Mouse (Mus musculus) megakaryocyte, adult 5-6 weeks (primary cell): ENCODE data around the gene Rbfox3. TPM values are rescaled to one million over a fixed set of nuclear protein-coding genes. Genes with fewer than 3 reads are reported as not detected.

Experiments used
- ATAC-seq: 2 replicates; pipeline ENCODE4 v1.8.0; 2016; ENCODE audit warnings: mild to moderate bottlenecking, inconsistent platforms; ENCODE audit not compliant: poor library complexity, severe bottlenecking
- total RNA-seq, 2 experiments: library from RNA; stranded (forward) in 1 of 2; stranded (reverse) in 1 of 2; fragments of 153-499, 151-499 nt in 1 of 2; fragments of 221-1000, 200-1000 nt in 1 of 2; gene quantifications; 2 replicates each; pipeline versions ENCODE4 v1.2.3 to v1.2.4; 2015 to 2017

Rbfox3 gene
- total RNA-seq, 2 experiments from 2014 or later: not detected

DNA sequence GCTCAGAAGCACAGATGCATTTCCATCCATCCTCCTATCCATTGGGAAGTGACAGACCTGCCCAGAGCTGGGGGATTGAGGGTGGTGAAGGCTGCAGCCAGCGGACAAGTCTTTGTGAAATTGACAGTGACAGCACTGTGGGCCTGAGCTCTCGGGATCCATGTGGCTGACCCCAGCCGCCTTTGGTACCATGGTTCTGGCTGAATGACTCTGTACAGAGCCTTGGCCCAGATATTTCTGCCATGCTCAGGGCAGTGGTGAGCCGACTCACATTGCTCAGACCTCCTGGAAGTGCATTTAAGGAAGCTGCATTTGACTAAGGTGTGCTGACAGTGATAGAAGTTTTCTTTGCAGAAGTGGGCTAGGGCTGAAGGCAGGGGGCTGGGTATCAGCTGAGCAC lies 144.0 kb downstream of the Rbfox3 start:
- no peak for ATAC-seq

DNA sequence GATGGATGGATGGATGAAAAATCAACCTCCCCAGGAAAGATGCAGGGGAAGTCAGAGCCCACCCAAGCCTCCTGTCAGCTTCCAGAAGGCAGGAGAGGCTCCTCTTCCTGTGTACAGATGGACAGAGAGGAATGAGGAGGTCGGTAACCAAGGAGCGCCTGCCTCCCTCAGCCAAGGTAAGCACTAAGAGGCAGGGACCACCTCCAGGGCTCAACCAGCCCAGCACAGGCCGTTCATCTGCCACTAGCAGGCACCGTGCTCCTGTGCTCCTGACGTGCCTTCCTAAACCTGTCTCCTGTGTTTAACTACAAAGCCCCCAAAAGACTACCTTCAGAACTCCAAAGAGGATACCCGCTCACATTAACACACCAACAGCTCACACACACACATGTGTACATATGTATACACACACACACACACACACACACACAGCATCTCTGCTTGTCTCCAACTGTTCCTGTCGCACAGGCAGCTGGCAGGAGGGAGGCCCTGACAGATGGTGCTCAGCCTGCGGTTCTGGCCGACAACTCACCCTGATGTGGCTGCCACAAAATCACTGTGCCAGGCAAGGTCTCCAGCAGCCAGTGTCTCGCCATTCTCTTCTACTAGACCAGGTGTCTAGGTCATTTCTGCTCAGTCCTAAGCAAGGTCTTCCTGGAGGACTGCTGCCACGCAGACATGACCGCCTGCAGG lies 151.0 kb downstream of the Rbfox3 start:
- no peak for ATAC-seq

DNA sequence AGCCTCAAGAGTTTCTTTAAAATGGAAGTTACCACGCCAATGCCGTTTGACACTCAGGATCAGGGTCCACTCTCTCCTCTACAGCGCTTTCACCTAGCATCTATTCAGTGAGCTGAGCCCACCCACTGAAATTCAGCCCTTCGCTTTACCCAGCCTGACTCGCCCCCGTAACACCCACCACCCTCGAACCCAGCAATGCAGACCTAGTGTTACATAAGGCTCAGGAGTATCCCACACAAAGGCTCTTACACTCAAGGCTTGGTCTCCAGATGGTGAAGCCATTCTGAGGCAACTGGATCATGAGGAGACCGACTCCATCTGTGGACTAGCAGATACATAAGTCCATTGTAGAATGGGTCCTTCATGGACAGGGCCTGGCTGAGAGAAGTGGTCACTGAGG lies 152.2 kb downstream of the Rbfox3 start:
- ATAC-seq: no peak

DNA sequence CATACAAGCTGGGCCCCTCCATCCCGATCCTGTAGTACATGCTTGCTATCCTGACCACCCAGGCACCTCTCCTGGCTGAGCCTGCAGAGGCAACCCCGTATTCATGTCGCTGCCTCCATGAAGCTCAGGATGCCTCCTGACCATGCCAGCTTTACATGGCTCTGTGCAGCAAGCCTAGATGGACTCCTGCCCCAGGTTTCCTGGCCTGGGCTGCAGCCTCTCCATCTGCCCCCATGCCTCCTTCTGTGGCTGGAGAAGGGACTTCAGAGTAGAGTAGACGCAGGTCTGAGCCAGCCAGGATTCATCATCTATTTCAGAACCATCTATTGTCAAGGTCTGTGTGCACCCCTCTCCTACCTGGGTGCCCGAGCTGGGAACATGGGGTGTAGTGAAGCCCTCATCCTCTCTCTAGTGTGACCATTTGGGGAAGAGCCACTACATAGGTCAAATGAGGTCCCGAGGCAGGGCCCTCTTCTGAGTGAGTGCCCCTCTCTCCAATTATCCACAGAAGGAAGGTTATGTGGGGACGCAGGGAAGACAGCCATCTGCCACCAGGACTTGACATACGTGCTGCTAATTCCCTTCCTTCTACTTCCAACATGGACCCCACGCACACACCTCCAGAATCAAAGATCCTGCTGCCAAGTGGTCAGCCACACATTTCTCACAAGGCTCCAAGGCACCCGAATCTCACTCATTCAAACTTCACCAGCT lies 153.0 kb downstream of the Rbfox3 start:
- no peak for ATAC-seq

DNA sequence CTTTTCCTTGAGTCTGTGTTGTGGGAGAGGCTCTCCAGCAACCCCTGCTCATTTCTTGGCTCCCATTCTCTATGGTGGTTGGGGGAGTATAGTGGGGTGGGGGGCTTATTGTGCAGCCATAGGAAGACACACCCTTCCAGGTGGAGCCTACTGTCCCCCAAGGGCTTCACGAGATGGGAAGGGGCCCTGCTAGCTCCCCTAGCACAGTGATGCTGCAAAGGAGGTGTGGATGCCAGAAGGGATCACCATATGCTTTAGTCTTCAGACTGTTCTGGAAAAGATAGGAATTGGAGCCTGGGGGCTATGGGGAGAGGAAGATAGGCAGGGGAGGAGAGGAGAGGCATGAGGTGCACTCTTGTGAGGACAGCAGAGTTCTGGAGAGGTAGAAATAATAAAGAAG lies 153.9 kb downstream of the Rbfox3 start:
- ATAC-seq: no peak

DNA sequence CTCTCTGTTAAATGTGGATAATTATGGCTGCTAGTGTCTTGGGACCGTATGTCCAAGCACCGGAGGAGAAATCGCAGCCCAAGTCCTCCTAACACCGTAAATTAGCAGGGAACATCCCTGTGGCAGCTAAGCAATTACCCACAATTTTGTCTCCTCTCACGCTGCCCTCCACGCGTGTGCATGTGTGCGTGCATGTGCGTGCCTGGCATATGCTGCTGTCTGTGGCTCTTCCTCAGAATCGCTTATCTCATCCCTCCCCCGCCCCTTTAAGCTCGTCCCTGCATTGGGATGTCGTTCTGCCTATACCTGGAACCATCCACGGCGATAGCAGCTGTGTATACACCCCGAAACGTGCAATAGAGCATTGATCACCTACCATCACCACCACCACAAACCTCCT lies 156.4 kb downstream of the Rbfox3 start:
- ATAC-seq: no peak

DNA sequence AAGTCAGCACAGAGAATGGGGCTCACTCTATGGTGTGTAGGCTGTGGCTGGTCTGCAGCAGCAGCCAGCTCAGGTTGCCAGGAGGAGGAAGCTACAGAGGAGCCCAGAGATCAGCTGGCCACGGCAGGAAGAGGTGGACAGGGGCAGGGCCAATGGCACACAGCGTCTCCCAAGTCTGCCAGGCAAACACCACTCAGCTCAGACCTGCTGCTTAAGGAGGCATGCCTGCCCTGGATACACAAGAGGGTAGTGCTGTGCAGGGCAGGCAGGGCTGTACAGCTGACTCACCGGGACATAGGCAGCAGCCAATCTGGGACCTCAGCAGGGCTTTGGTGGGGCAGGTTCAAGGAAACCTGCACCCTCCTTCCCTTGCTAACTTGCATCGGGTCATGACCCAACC lies 156.9 kb downstream of the Rbfox3 start:
- no peak for ATAC-seq

DNA sequence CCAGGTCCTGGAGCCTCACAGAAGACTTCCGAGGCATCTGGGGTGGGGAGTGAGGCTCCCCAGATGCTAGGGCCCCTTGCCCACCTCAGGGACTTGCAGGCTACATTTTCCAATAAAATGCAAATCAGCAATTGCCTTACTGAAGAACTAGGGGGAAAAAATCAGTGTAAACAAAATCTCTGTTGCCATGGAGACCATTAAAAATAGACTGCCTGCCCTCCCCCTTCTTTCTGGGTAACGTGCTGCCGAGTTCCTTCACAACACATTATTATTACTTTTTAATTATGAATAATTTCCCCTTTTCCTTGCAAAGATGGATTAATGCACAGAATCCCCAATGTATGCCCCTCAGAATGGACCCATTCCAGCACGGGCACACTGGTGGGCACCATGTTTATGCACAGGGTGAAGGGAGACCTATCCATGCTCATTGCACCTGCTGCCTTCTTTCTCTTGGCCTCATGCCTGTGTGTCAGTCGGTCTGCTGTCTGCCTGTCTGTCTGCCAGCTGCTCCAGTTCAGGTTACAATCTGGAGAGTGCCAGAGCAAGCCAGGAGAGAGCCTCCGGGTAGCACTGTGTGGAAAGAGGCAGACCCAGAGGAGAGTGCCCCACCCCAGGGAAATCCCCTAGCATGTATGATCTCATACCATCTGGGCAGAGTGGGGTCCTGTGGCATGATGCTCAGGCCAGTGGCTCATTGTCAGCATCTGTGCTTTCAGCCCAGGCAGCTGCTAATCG lies 159.3 kb downstream of the Rbfox3 start:
- no peak for ATAC-seq

DNA sequence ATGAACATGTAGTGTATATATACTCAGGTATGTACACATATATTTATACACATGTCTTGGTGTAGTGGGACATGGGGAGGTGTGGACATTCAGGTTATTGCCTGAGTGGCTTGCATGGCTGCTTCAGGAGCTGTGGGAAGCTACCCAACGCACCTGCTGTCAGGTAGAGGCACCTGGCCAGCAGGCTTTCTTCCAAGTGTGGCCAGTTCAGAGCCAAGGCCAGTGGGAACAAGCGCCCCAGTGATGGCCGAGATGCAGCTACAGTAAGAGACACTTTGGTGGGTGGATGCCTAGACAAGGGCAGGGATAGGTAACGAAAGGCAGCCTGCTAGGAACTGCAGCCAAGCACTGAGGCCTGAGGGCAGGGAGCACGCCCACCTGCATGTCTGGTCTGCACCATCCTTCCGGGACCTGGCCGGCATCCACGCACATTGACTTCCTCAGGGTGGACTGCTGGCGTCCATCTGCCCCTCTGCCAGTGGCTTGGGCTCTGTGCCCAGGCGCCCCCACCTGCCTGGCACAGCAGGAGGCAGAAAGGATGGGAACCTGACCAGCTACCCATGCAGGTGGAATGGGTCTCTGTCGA lies 160.6 kb downstream of the Rbfox3 start:
- ATAC-seq: no peak

DNA sequence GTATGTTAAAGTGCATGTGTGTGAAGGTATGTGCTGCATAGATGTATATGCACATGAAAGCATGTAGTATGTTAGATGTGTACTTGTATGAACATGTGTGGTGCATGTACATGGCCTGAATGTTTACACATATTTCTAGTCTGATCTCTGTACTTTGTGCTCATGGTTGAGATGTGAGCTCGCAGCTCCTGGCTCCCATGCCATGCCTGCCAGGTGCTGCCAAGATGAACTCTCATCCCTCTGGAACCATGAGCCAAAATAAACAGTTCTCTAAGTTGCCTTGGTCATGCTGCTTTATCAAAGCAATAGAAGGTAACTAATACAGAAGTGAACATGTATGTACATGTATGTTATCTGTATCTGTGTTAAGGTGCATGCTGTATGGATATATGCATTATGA lies 161.9 kb downstream of the Rbfox3 start:
- ATAC-seq: no peak

DNA sequence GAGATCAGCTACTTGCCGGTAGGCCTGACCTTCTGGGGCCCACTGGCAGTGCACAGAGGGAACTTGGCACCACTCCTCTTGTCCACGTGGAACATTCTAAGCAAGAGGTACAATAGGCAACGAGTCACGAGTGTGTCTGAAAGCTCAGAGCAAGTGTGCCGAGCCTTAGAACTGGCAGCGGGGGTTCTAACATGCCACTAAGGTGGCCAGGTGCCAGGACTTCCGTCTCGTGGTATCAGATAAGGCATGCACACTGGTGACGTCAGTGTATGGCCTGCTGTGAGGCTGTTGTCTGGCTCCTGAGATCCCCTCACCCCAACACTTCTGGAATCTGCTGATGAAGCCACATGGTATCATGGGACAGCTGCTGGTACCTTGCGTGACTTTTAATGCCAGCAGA lies 162.8 kb downstream of the Rbfox3 start:
- no peak for ATAC-seq

DNA sequence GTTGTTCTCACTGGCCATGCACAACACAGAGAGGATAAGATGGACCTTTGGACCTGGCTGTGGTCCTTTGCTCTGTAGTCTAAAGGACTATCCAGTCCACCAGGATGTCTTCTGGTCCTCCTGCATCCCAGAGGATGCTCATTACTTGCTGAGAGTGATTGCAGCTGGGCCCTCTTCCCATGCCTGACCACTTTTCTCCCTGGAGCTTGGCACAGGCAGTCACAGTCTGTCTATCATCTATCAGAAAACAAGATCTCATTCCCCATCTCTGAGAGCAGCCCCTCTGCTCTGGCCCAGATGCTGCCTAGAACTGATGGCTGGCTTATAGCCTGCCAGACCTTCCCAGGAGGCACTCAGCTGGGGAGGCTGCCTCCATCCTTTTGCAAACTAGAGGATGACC lies 166.1 kb downstream of the Rbfox3 start:
- ATAC-seq: no peak

DNA sequence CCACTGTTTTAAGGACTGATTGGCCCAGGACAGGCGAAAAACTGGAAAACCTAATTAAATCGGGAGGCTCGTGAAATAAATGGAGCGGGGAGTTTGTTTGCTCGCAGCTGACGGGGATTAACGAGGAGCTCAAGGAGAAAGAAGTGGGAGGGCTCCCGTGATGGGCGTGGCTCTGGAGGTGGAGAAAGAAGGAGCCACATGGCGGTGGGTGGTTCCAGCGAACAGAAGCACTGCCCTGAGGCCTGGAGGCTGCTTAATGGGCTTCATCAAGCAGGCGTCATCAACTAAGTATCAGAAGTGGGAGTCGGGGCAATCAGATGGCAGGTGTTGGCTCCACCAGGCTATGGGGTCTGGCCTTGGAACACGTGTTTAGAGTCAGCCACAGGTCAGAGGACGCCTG lies 166.6 kb downstream of the Rbfox3 start:
- no peak for ATAC-seq

DNA sequence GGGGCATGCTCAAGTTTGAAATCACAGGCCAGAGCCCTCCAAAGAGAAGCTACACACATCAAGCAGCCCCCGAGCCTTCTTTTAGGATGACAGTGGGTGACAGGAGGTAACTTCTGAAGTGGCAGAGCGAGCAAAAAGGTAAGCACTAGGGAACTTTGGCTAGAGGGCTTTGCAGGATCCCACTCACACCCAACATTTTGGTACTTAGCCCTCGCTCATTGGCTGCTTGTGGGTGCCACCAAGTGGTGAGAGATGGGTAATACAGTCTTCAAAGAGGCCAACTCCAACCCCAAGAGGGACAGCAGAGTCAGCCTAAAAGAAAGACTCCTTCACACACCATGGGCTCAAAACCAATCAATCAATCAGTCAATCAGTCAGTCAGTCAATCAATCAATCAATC lies 168.6 kb downstream of the Rbfox3 start:
- ATAC-seq: peak; percentile 55; the same call in 1 of the 2 replicates

DNA sequence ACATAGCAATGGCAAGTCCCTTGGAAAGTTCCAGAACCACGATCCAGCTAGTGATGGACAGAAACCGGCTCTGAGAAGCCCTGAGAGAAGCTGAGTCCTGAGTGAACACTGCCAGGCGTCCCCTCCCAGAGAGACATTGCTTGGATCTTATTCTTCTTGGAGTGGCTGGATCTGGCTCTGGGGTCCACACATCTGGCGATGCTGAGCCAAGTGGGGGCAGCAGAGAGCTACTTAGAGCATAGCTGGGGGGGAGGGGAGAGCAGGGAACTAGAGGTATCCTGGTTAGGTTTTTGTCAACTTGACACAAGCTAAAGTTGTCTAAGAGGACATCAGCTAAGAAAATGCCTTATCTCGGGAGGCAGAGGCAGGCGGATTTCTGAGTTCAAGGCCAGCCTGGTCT lies 170.1 kb downstream of the Rbfox3 start:
- no peak for ATAC-seq

DNA sequence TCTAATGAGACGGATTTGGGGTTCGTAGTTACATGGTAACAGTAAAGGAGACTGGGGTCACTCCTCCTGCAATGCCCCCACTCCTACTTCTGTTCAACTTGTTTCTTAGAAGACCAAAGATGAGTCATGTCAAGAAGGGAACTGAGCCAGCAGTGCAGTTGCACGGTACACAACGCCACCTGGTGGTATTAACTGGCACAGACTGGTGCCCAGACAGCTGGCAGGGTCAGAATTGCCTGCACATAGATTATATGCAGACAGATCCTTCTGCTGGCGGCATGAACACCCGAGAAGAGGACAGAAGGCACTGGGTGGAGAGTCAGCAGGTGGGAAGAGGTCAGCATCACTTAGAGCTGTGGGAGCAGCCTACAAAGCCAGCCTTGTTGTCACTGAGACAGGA lies 171.4 kb downstream of the Rbfox3 start:
- ATAC-seq: no peak

DNA sequence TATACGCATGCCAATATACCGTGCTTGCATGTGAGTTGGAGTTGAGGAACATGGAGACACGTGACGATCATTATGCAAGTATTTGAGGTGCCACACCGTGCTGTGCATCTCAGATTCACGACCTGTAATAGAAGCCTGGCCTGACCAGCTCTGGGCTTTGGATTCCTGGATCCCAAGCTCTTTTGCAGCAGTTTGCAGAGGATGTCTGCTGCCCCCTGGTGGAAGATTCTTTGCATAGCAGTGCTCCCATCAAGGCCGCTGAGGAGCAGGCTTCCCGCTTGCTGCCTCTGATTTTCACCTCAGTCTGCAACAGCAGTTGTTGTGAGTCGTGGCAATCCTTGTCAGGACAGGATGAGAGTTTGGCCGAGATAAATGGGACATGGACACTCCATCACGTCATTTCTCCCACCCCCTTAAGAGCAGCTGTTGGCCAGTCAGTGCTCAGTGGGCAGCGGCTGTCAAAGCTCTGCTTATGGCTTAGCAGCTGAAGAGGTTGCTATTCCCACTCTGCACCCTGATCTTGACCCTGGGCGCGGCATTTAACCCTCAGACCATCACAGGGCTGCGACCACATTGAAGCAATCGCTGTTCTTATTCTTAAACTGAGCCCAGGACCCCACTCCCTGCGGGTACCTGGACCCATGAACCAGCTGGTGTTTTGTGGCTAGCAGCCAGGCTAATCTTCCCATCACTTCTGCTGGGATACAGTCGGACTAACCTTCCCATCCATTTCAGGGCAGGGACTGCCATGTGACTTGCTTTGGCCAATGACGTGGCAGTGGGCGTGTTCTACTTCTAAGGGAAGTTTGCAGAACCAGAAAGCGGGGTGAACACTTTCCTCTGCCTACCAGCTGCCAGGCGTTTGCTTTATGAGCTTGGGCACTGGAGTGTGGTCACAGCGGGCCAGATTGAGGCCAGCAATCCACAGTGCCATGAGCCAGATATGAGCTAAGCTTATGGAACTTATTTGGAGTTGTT lies 172.3 kb downstream of the Rbfox3 start:
- peak; percentile 59; the same call in 1 of the 2 replicates for ATAC-seq

DNA sequence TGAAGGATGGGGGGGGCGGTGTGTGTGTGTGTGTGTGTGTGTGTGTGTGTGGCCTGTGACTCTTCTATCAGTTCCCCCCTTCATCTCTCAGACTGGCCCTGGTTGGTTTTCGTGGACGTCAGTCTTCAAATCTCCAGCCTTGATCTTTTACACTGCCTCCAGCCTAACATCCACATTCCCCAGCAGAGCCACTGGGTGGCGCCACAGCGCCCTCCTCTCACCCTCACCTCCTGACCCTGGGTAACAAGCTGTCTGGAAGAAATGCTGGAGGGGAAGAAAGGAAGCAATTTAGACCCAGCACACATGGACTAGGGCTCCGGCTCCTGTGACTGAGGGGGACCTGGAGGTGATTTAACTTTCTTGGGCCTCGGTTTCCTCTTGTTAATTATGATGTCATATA lies 173.1 kb downstream of the Rbfox3 start:
- no peak for ATAC-seq

DNA sequence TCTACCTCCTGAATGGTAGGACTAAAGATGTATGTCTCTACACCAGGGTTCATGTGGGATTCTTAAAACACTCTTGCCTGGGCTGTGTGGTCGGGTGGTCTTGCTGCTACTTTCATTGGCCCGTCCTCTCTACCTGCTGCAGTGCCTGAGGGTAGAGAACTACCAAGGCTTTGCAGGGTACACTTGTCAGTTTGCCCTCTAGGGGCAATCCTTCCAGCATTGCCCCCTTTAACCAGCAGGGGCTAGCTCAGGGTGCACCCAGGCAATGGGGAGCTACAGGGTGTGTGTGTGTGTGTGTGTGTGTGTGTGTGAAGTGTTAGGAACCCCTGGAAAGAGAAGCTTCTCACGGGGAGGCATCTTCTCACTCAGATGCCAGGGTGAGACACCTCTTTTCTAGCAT lies 173.6 kb downstream of the Rbfox3 start:
- no peak for ATAC-seq

DNA sequence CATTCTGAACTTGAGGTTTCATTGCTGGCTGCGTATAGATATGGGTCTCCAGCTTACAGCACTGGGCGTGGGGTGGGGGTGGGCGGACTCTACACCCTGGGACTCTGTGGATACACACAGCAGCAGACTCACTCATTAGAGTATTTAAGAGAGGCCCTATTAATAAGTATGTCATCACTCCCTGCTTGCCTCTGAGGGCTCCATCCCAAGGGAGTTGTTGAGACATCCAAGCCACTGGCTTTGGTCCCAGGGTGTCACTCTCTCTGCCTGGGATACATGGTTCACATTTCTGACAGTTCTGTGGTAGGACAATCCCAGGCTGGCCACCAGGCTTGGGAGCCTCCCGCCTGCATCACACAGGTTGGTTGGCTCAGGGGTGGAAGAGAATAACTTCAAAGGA lies 174.4 kb downstream of the Rbfox3 start:
- no peak for ATAC-seq
